14 mouse cellular contexts compared by ENCODE assay signal in genomic region chr6:118594833-118595680, GRCm38 (mm10). TPM values are rescaled to one million over a fixed set of nuclear protein-coding genes. Genes with fewer than 3 reads are reported as not detected.
DNase-seq lines count a peak whose midpoint lies in the region; ATAC-seq and TF ChIP-seq lines count a peak whose summit lies in the region.
"Had no signal": no experiment of that assay in that cellular context is flagged by ENCODE, and none has a peak within 500 bp of the region (broad histone marks: within the 10 kb centered on the region; RNA-seq: fewer than 3 reads in every experiment).

No protein-coding gene starts in this region.

- H3K9me3 ChIP-seq in heart, postnatal 0 days (replicated peaks; ENCODE audit: control insufficient read depth, low read length) = no peaks in the 10 kb centered on the region
- H3K9me3 ChIP-seq: embryonic facial prominence, embryonic 15.5 days; forebrain, embryonic 12.5 days had no signal

- no peak for DNase-seq in heart, postnatal 0 days (ENCODE audit: low spot score)
- DNase-seq in heart, adult 9 months (ENCODE audit: low spot score in 2 of 2) = no peak
- DNase-seq in retina, postnatal 1 day = peak; percentile 43
- no peak for DNase-seq in retina, embryonic 14.5 days (ENCODE audit: low spot score)
- DNase-seq in cerebellum, adult 2 months = peak; percentile 48 to 61
- DNase-seq in left cerebral cortex, adult 2 months (ENCODE audit: extremely low spot score in 1 of 2, low spot score in 2 of 2) = peak in 1 of 2 experiments; percentile 47
- no peak for DNase-seq in layer of hippocampus, postnatal 14 days (ENCODE audit: low spot score in 2 of 2)
- no peak for DNase-seq in lung, adult 2 months
- DNase-seq: kidney, adult 8-10 months; spleen, adult 18-20 months; thymus, postnatal 4 days had no signal

- TF ChIP-seq CTCF in heart, postnatal 0 days (IDR thresholded peaks at IDR 0.05; ENCODE audit: low read depth) = no peak
- TF ChIP-seq CTCF in cerebellum, adult 2 months (IDR thresholded peaks at IDR 0.05; ENCODE audit: borderline replicate concordance, insufficient read depth, low read depth, low read length) = no peak
- no peak for TF ChIP-seq CTCF in left cerebral cortex, adult 2 months (IDR thresholded peaks at IDR 0.05)
- TF ChIP-seq CTCF in lung, adult 2 months (IDR thresholded peaks at IDR 0.05; ENCODE audit: insufficient read depth, low read length) = no peak

- peaks cover 68% of the 10 kb centered on the region for H3K36me3 ChIP-seq in heart, postnatal 0 days (replicated peaks; ENCODE audit: control insufficient read depth, insufficient read depth, low read length)
- H3K36me3 ChIP-seq: embryonic facial prominence, embryonic 15.5 days; forebrain, embryonic 12.5 days had no signal

- no peak for TF ChIP-seq POLR2A in cerebellum, adult 2 months (IDR thresholded peaks at IDR 0.05; ENCODE audit: borderline replicate concordance, insufficient read depth, low read length)
- TF ChIP-seq POLR2A in lung, adult 2 months (IDR thresholded peaks at IDR 0.05; ENCODE audit: borderline replicate concordance, extremely low read depth, low read depth, low read length) = no peak

- H3K27me3 ChIP-seq in heart, postnatal 0 days (ENCODE audit: control insufficient read depth, insufficient read depth, low read length) = no peaks in the 10 kb centered on the region
- no peaks in the 10 kb centered on the region for H3K27me3 ChIP-seq in cerebellum, adult 2 months (ENCODE audit: control insufficient read depth, insufficient read depth, low read length)

- intact Hi-C loops in left cerebral cortex, adult 2 months (cut with DNase I) = no loop called here

- H3K4me3 ChIP-seq in heart, postnatal 0 days (ENCODE audit: low read depth, low read length) = no peak overlapping the region
- H3K4me3 ChIP-seq in cerebellum, adult 2 months (replicated peaks; ENCODE audit: insufficient read depth, low read depth, low read length) = no peak overlapping the region
- H3K4me3 ChIP-seq in left cerebral cortex, adult 2 months = no peak overlapping the region
- H3K4me3 ChIP-seq in lung, adult 2 months (replicated peaks; ENCODE audit: extremely low read depth, low read depth, low read length) = no peak overlapping the region
- H3K4me3 ChIP-seq: embryonic facial prominence, embryonic 15.5 days; forebrain, embryonic 12.5 days had no signal

- 67% methylated on average over 10 of the region's 10 CpGs for WGBS in heart, postnatal 0 days
- 55% methylated on average over 10 of the region's 10 CpGs for WGBS in cerebellum, adult 2 months
- 68% methylated on average over 10 of the region's 10 CpGs for WGBS in lung, adult 2 months

- H3K9ac ChIP-seq in heart, postnatal 0 days (replicated peaks; ENCODE audit: low read depth, low read length) = no peak overlapping the region
- H3K9ac ChIP-seq: embryonic facial prominence, embryonic 15.5 days; forebrain, embryonic 12.5 days had no signal

- 0 out of 2 replicates have a peak overlapping the region, but pooled peaks have one; percentile 9 for H3K27ac ChIP-seq in heart, postnatal 0 days (ENCODE audit: low read depth)
- H3K27ac ChIP-seq in cerebellum, adult 2 months (ENCODE audit: insufficient read depth, low read length) = peak overlapping the region; percentile 10; the same call in 1 of the 2 replicates
- peak overlapping the region; percentile 82 for H3K27ac ChIP-seq in left cerebral cortex, adult 2 months
- H3K27ac ChIP-seq: embryonic facial prominence, embryonic 15.5 days; forebrain, embryonic 12.5 days had no signal

- no peak for TF ChIP-seq EP300 in heart, postnatal 0 days (IDR thresholded peaks at IDR 0.05; ENCODE audit: low read depth)

- H3K4me2 ChIP-seq in heart, postnatal 0 days (ENCODE audit: low read depth, low read length) = no peak overlapping the region
- H3K4me2 ChIP-seq: liver, embryonic 11.5 days had no signal

- no peaks in the 10 kb centered on the region for H3K4me1 ChIP-seq in heart, postnatal 0 days (ENCODE audit: control insufficient read depth, insufficient read depth)
- H3K4me1 ChIP-seq in cerebellum, adult 2 months (ENCODE audit: control insufficient read depth, insufficient read depth, low read length) = peaks cover 19% of the 10 kb centered on the region
- no peaks in the 10 kb centered on the region; the same call in 1 of the 2 replicates for H3K4me1 ChIP-seq in lung, adult 2 months (ENCODE audit: control insufficient read depth, insufficient read depth, low read length)

- peak; percentile 25; the same call in 1 of the 2 replicates for ATAC-seq in heart, postnatal 0 days (ENCODE audit: insufficient read depth, low read depth)

RNA-seq across cellular contexts. Expression of gene Ankrd26, which starts 33.0 kb away (rescaled TPM):
- 1.4 and 2.6 TPM in 2 replicates for total RNA-seq in heart, postnatal 0 days (2014; rRNA removed; ENCODE audit: low replicate concordance)
- polyA plus RNA-seq in heart, postnatal 0 days (2015; fragmentation: Nextera tagmentation; extraction: Ambion mirVana) = 3.9 and 4.0 TPM in 2 replicates
- polyA plus RNA-seq in cerebellum, adult 2 months (2012; rRNA removed) = 8.8 and 10.0 TPM in 2 replicates
- 10 to 100 TPM; 11.8 to 12.8 TPM for total RNA-seq in left cerebral cortex, adult 2 months (2021)
- 1 to 10 TPM; 6.8 to 8.8 TPM for total RNA-seq in layer of hippocampus, postnatal 14 days (2021)
- 0.59 and 1.2 TPM in 2 replicates for polyA plus RNA-seq in lung, adult 2 months (2012; rRNA removed)

Comparison
In these comparisons a context has a peak if more than half of its experiments do, and no peak if none do; other contexts are left out.
1. DNase-seq: peak in retina, postnatal 1 day (single experiment) and cerebellum, adult 2 months (2 of 2); none in heart, postnatal 0 days (single experiment), heart, adult 9 months (0 of 2), retina, embryonic 14.5 days (single experiment), layer of hippocampus, postnatal 14 days (0 of 2) and lung, adult 2 months (single experiment).
2. H3K27ac ChIP-seq: peak in every context shown above with its lines; median percentile 82 in left cerebral cortex, adult 2 months; 10 in cerebellum, adult 2 months; 9 in heart, postnatal 0 days.